Mouse (Mus musculus): ENCODE results near the gene C1rl. TPM values are rescaled to one million over a fixed set of nuclear protein-coding genes. Genes with fewer than 3 reads are reported as not detected.
"Not testable (repeated sequence)": the region's sequence is repeated elsewhere in the genome, so short reads cannot be mapped to it uniquely, and the experiment has no call there.

C1rl gene
- polyA plus RNA-seq, 1 experiment from 2014 or later, result 1.4 TPM

DNA sequence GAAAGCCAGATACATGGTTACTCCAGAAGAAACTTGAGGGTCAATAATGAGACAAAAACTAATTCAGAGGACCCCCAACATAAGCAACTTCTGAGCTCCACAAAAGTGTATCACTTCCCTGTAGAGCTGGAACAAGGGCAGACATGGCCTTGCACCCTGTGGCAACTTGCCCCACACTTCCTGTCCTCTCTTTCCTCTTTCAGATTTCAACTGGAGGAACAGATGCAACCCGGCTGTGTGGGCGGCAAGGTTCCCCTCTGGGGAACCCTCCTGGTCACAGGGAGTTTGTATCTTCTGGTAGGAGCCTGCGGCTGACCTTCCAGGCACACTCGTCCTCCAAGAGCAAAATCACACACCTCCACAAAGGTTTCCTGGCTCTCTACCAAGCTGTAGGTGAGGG is 12.1 kb downstream of the C1rl start:
- Histone ChIP-seq H3K9me3 (ENCODE audit: control insufficient read depth, low read length) (no peaks in the 10 kb centered on the region), H3K4me2 (replicated peaks; ENCODE audit: low read depth) (no peak overlapping the region), H3K27me3 (ENCODE audit: control insufficient read depth, insufficient read depth, low read length) (no peaks in the 10 kb centered on the region), H3K4me3 (ENCODE audit: low read depth, low read length) (no peak overlapping the region), H3K27ac (replicated peaks) (no peak overlapping the region), H3K36me3 (ENCODE audit: control insufficient read depth, insufficient read depth, low read length) (no peaks in the 10 kb centered on the region), H3K9ac (ENCODE audit: low read length) (no peak overlapping the region), H3K4me1 (replicated peaks; ENCODE audit: control insufficient read depth, insufficient read depth) (no peaks in the 10 kb centered on the region)
- 62% methylated on average over 4 of the region's 4 CpGs for WGBS
- DNase-seq (ENCODE audit: low spot score) (no peak), ATAC-seq (ENCODE audit: low FRiP score, low TSS enrichment) (no peak)
- no peak for TF ChIP-seq CTCF (IDR thresholded peaks at IDR 0.05; ENCODE audit: low read depth)
- no peak for TF ChIP-seq EP300 (optimal IDR thresholded peaks at IDR 0.05)

GRCm38 (mm10) chr6:124506991-124507390 is 14.1 kb downstream of the C1rl start:
- H3K27ac ChIP-seq (replicated peaks), result no peak overlapping the region
- H3K4me1 ChIP-seq (replicated peaks; ENCODE audit: control insufficient read depth, insufficient read depth), result no peaks in the 10 kb centered on the region
- TF ChIP-seq CTCF (IDR thresholded peaks at IDR 0.05; ENCODE audit: low read depth), result no peak
- no peak for TF ChIP-seq EP300 (optimal IDR thresholded peaks at IDR 0.05)
- WGBS, result 74% methylated on average over 6 of the region's 6 CpGs
- no peak overlapping the region for H3K4me3 ChIP-seq (ENCODE audit: low read depth, low read length)
- ATAC-seq (ENCODE audit: low FRiP score, low TSS enrichment) (no peak), DNase-seq (ENCODE audit: low spot score) (no peak)
- no peaks in the 10 kb centered on the region for H3K27me3 ChIP-seq (ENCODE audit: control insufficient read depth, insufficient read depth, low read length)
- no peak overlapping the region for H3K4me2 ChIP-seq (replicated peaks; ENCODE audit: low read depth)
- H3K36me3 ChIP-seq (ENCODE audit: control insufficient read depth, insufficient read depth, low read length), result no peaks in the 10 kb centered on the region
- no peaks in the 10 kb centered on the region for H3K9me3 ChIP-seq (ENCODE audit: control insufficient read depth, low read length)
- no peak overlapping the region for H3K9ac ChIP-seq (ENCODE audit: low read length)

DNA sequence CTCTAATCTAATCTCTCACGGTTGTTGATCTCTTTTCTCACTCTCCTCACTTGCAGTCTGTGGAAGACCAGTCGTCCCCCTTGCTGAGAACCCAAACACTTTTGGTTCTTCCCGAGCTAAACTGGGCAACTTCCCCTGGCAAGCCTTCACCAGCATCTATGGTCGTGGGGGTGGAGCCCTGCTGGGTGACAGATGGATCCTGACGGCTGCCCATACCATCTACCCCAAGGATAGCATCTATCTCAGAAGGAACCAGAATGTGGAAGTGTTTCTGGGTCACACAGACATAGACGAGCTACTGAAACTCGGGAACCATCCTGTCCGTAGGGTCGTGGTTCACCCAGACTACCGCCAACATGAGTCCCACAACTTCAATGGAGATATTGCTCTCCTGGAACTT is 15.4 kb downstream of the C1rl start:
- H3K9ac ChIP-seq (ENCODE audit: low read length), result no peak overlapping the region
- no peak overlapping the region for H3K27ac ChIP-seq (replicated peaks)
- no peak overlapping the region for H3K4me2 ChIP-seq (replicated peaks; ENCODE audit: low read depth)
- H3K4me1 ChIP-seq (replicated peaks; ENCODE audit: control insufficient read depth, insufficient read depth), result no peaks in the 10 kb centered on the region
- H3K27me3 ChIP-seq (ENCODE audit: control insufficient read depth, insufficient read depth, low read length), result no peaks in the 10 kb centered on the region
- TF ChIP-seq CTCF (IDR thresholded peaks at IDR 0.05; ENCODE audit: low read depth) (no peak), EP300 (optimal IDR thresholded peaks at IDR 0.05) (no peak)
- H3K4me3 ChIP-seq (ENCODE audit: low read depth, low read length), result no peak overlapping the region
- 75% methylated on average over 10 of the region's 10 CpGs for WGBS
- no peaks in the 10 kb centered on the region for H3K9me3 ChIP-seq (ENCODE audit: control insufficient read depth, low read length)
- no peaks in the 10 kb centered on the region for H3K36me3 ChIP-seq (ENCODE audit: control insufficient read depth, insufficient read depth, low read length)
- no peak for DNase-seq (ENCODE audit: low spot score)
- no peak for ATAC-seq (ENCODE audit: low FRiP score, low TSS enrichment)

GRCm38 (mm10) chr6:124509192-124509591 is 16.3 kb downstream of the C1rl start:
- not testable (repeated sequence) for ATAC-seq (ENCODE audit: low FRiP score, low TSS enrichment); H3K4me3 ChIP-seq (ENCODE audit: low read depth, low read length); H3K4me2 ChIP-seq (replicated peaks; ENCODE audit: low read depth); H3K4me1 ChIP-seq (replicated peaks; ENCODE audit: control insufficient read depth, insufficient read depth); H3K9me3 ChIP-seq (ENCODE audit: control insufficient read depth, low read length); H3K36me3 ChIP-seq (ENCODE audit: control insufficient read depth, insufficient read depth, low read length); H3K27me3 ChIP-seq (ENCODE audit: control insufficient read depth, insufficient read depth, low read length); DNase-seq (ENCODE audit: low spot score); H3K27ac ChIP-seq (replicated peaks); H3K9ac ChIP-seq (ENCODE audit: low read length)
- WGBS, result 83% methylated on average over 5 of the region's 5 CpGs

- Histone ChIP-seq H3K4me2 (replicated peaks; ENCODE audit: low read depth) (no peak overlapping the region), H3K4me3 (ENCODE audit: low read depth, low read length) (no peak overlapping the region), H3K36me3 (ENCODE audit: control insufficient read depth, insufficient read depth, low read length) (no peaks in the 10 kb centered on the region), H3K4me1 (replicated peaks; ENCODE audit: control insufficient read depth, insufficient read depth) (no peaks in the 10 kb centered on the region), H3K27me3 (ENCODE audit: control insufficient read depth, insufficient read depth, low read length) (no peaks in the 10 kb centered on the region), H3K27ac (replicated peaks) (no peak overlapping the region), H3K9me3 (ENCODE audit: control insufficient read depth, low read length) (no peaks in the 10 kb centered on the region), H3K9ac (ENCODE audit: low read length) (no peak overlapping the region)
- WGBS, result 50% methylated on average over 6 of the region's 6 CpGs
- DNase-seq (ENCODE audit: low spot score) (no peak), ATAC-seq (ENCODE audit: low FRiP score, low TSS enrichment) (no peak)
- TF ChIP-seq CTCF (IDR thresholded peaks at IDR 0.05; ENCODE audit: low read depth) (no peak), EP300 (optimal IDR thresholded peaks at IDR 0.05) (no peak)
Measured at GRCm38 (mm10) chr6:124511936-124512335, 19.0 kb downstream of the C1rl start.

DNA sequence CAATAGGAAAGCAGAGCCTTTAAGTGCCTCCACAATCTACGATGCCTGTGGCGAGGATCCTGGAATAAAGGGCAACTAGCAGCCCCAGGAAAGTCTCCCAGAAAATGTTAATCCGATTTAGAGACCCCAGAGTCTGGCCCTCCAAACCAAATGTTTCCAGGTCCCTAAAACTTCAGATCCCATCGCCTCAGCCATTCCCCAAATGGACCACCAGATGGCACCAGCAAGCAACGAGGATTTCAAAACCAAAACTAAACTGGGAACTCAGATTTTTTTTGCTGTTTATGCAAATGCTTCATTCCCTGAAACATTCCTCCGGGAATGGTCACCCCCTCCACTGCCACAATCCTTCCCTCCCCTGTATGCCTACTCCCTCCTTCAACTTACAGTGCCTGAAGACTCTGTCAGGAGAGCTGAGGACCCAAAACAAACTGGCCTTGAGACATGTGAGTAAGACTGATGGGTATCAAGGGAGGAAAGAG is 19.5 kb downstream of the C1rl start, which contains the start of gene C1ra:
C1ra (plus strand) TSS at position 51 of the 482 bp plus-strand sequence.
- Histone ChIP-seq H3K36me3 (ENCODE audit: control insufficient read depth, insufficient read depth, low read length) (no peaks in the 10 kb centered on the region), H3K4me2 (replicated peaks; ENCODE audit: low read depth) (peak within 1 kb of the TSS; percentile 50), H3K4me1 (replicated peaks; ENCODE audit: control insufficient read depth, insufficient read depth) (no peaks in the 10 kb centered on the region), H3K27me3 (ENCODE audit: control insufficient read depth, insufficient read depth, low read length) (no peaks in the 10 kb centered on the region), H3K4me3 (ENCODE audit: low read depth, low read length) (peak within 1 kb of the TSS; percentile 27), H3K27ac (replicated peaks) (no peak within 1 kb of the TSS), H3K9ac (ENCODE audit: low read length) (no peak within 1 kb of the TSS), H3K9me3 (ENCODE audit: control insufficient read depth, low read length) (no peaks in the 10 kb centered on the region)
- ATAC-seq (ENCODE audit: low FRiP score, low TSS enrichment) (no peak), DNase-seq (ENCODE audit: low spot score) (peak; percentile 56)
- WGBS, result 11% methylated on average over 6 of the region's 6 CpGs
- peak; percentile 87 for TF ChIP-seq CTCF (IDR thresholded peaks at IDR 0.05; ENCODE audit: low read depth)
- TF ChIP-seq EP300 (optimal IDR thresholded peaks at IDR 0.05), result no peak

DNA sequence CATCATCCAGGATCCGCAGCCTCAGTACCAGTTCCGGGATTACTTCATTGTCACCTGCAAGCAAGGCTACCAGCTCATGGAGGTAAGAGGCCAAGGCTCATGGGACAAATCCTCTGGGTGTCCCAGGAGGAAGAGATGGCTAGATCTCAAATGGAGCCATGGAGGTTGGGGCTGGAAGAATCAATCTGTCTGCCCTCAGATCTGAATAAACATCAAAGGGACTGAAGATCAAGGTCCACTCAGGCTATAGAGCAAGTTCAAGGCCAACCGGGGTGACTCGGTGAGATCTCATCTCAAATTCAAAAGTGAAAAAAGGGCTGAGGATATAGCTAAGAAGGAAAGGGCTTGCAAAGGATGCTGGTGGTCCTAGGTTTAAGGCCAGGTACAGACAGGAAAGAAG is 24.8 kb downstream of the C1rl start:
- not testable (repeated sequence) for H3K4me3 ChIP-seq (ENCODE audit: low read depth, low read length); H3K27ac ChIP-seq (replicated peaks); H3K27me3 ChIP-seq (ENCODE audit: control insufficient read depth, insufficient read depth, low read length); H3K9me3 ChIP-seq (ENCODE audit: control insufficient read depth, low read length); H3K4me2 ChIP-seq (replicated peaks; ENCODE audit: low read depth); DNase-seq (ENCODE audit: low spot score); H3K4me1 ChIP-seq (replicated peaks; ENCODE audit: control insufficient read depth, insufficient read depth); H3K9ac ChIP-seq (ENCODE audit: low read length); ATAC-seq (ENCODE audit: low FRiP score, low TSS enrichment); H3K36me3 ChIP-seq (ENCODE audit: control insufficient read depth, insufficient read depth, low read length)
- WGBS, result 90% methylated on average over 2 of the region's 4 CpGs

DNA sequence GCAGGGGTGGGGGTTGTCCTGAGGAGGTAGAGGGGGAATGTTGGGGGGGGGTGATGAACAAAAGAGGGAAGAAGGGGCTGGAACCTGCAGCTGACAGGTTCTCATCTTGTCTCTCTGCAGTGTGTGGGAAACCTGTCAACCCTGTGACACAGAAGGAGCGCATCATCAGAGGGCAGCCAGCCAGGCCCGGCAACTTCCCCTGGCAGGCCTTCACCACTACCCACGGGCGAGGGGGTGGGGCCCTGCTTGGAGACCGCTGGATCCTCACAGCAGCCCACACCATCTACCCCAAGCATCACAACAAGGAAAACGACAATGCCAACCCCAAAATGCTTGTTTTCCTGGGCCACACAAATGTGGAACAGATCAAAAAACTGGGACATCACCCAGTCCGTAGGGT is 29.2 kb downstream of the C1rl start:
- H3K4me1 ChIP-seq (replicated peaks; ENCODE audit: control insufficient read depth, insufficient read depth); H3K27me3 ChIP-seq (ENCODE audit: control insufficient read depth, insufficient read depth, low read length); H3K9ac ChIP-seq (ENCODE audit: low read length); H3K9me3 ChIP-seq (ENCODE audit: control insufficient read depth, low read length); ATAC-seq (ENCODE audit: low FRiP score, low TSS enrichment); H3K27ac ChIP-seq (replicated peaks); H3K36me3 ChIP-seq (ENCODE audit: control insufficient read depth, insufficient read depth, low read length); H3K4me3 ChIP-seq (ENCODE audit: low read depth, low read length); H3K4me2 ChIP-seq (replicated peaks; ENCODE audit: low read depth); DNase-seq (ENCODE audit: low spot score): not testable (repeated sequence)
- 78% methylated on average over 7 of the region's 7 CpGs for WGBS
